Mouse (Mus musculus) intestine, embryonic 14.5 days (tissue): ENCODE results near the gene Alg14. TPM values are rescaled to one million over a fixed set of nuclear protein-coding genes. Genes with fewer than 3 reads are reported as not detected.

ENCODE experiments used
- ATAC-seq: fragments of 200-750 bp; cut with Nextera tagmentation; replicated peaks from 2 replicates; pipeline ENCODE4 v1.8.0; 2017; ENCODE audit warnings: low read depth, moderate number of reproducible peaks, moderate TSS enrichment, moderate library complexity; ENCODE audit not compliant: low FRiP score, low TSS enrichment
- DNase-seq: peaks from one replicate; pipeline ENCODE4 v3.0.0-alpha.2; 2018; ENCODE audit warnings: low spot score
- H3K27ac ChIP-seq: fragments of 300-500 bp; sonication (generic); 2 replicates; pipeline ENCODE4 v1.5.1; 2014; ENCODE audit warnings: low read depth, mild to moderate bottlenecking, control low read depth
- H3K27me3 ChIP-seq: fragments of 300-500 bp; sonication (generic); replicated peaks from 2 replicates; pipeline ENCODE4 v1.6.1; 2014; ENCODE audit warnings: low read length, control low read depth; ENCODE audit not compliant: control insufficient read depth, insufficient read depth
- H3K36me3 ChIP-seq: fragments of 300-500 bp; sonication (generic); 2 replicates; pipeline ENCODE4 v1.6.1; 2014; ENCODE audit warnings: low read length, control low read depth; ENCODE audit not compliant: control insufficient read depth, insufficient read depth
- H3K4me1 ChIP-seq: fragments of 300-500 bp; sonication (generic); replicated peaks from 2 replicates; pipeline ENCODE4 v1.6.1; 2014; ENCODE audit warnings: low read length, control low read depth, mixed read lengths; ENCODE audit not compliant: control insufficient read depth, insufficient read depth
- H3K4me2 ChIP-seq: fragments of 300-500 bp; sonication (generic); 2 replicates; pipeline ENCODE4 v1.6.1; 2014; ENCODE audit warnings: low read length
- H3K4me3 ChIP-seq: fragments of 300-500 bp; sonication (generic); 2 replicates; pipeline ENCODE4 v1.5.1; 2014; ENCODE audit warnings: low read depth, low read length, control low read depth, mixed read lengths
- H3K9ac ChIP-seq: fragments of 300-500 bp; sonication (generic); 2 replicates; pipeline ENCODE4 v1.6.1; 2014; ENCODE audit warnings: mild to moderate bottlenecking, low read length
- H3K9me3 ChIP-seq: fragments of 300-500 bp; sonication (generic); 2 replicates; pipeline ENCODE4 v1.6.1; 2016; ENCODE audit warnings: low read length, control low read depth; ENCODE audit not compliant: control insufficient read depth
- WGBS: fragments of 180-500 bp; shearing (Covaris S2); extraction: QIAGEN DNeasy Blood & Tissue Kit; methylation state at CpG from one replicate; pipeline ENCODE4 v1.1.7; 2014; 5-methylcytosine and 5-hydroxymethylcytosine counted together
- polyA plus RNA-seq: library from polyadenylated mRNA; unstranded; fragments of >200 nt; fragmentation: Nextera tagmentation; extraction: Ambion mirVana; gene quantifications from 2 replicates; pipeline ENCODE4 v1.2.1, GENCODE M21; 2014

Gene Alg14
- polyA plus RNA-seq, 1 experiment from 2014 or later: 43.0 TPM

DNA sequence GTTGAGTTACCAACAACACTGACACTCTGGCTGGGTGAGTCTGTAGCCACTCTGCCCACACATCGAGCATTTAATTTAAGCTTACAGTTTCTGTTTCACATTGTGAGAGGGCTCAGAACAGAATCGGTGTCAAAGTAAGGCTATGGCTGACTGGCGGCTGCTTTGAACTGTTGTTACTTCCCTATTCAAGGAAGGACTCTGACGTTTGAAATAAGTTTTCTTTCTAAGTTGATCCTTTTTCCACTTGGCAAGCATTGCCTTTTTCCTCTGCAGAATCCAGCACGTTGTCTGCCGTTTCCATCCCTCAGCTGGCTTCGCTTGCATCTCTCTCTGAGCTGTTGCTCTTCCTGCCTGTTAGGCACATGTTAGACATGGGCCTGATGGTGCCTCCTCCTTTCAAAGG is 38.7 kb downstream of the Alg14 start:
- ATAC-seq: no peak
- H3K4me2 ChIP-seq: no peak overlapping the region
- no peaks in the 10 kb centered on the region for H3K4me1 ChIP-seq
- H3K9me3 ChIP-seq: no peaks in the 10 kb centered on the region
- no peak overlapping the region for H3K4me3 ChIP-seq
- H3K27me3 ChIP-seq: no peaks in the 10 kb centered on the region
- H3K27ac ChIP-seq: no peak overlapping the region
- no peak for DNase-seq
- H3K36me3 ChIP-seq: peaks cover 5% of the 10 kb centered on the region; the same call in 1 of the 2 replicates
- WGBS: 64% methylated on average over 7 of the region's 7 CpGs
- H3K9ac ChIP-seq: no peak overlapping the region

DNA sequence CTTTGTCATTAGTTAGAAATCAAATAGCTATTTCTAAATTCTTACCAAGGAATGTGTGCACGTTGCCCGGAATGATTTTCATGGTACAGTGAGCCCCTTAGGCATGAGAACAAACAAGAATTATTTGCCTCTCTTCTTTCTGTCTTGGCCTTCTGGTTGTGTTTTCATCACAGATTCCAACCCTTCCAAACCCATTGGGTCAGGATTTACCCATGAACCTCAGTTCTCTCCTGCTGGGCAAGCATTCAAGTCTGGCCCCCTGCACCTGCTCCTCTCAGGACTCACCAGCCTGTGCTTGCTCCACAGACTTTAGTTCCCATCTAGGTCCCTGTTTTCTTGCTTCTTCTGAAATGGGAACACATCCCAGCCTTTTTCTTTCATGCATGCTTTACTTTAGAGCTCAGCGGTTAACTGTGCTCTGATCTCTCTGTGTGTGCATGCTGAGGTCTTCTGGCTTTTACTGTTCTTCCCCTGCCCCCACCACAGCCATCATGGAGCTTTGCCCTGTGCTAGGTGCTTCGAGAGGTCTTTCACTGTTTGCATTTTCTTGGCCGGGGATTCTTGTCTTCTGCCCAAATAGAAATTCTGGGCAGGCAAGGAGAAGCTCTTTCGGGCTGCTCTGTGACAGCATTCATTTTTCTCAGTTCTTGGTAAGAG is 44.8 kb downstream of the Alg14 start:
- H3K4me1 ChIP-seq: peaks cover 11% of the 10 kb centered on the region
- WGBS: 86% methylated on average over 6 of the region's 6 CpGs
- H3K36me3 ChIP-seq: no peaks in the 10 kb centered on the region
- H3K4me3 ChIP-seq: no peak overlapping the region
- no peak overlapping the region for H3K9ac ChIP-seq
- no peak overlapping the region for H3K4me2 ChIP-seq
- DNase-seq: no peak
- H3K9me3 ChIP-seq: no peaks in the 10 kb centered on the region
- H3K27me3 ChIP-seq: no peaks in the 10 kb centered on the region
- H3K27ac ChIP-seq: no peak overlapping the region
- ATAC-seq: no peak

DNA sequence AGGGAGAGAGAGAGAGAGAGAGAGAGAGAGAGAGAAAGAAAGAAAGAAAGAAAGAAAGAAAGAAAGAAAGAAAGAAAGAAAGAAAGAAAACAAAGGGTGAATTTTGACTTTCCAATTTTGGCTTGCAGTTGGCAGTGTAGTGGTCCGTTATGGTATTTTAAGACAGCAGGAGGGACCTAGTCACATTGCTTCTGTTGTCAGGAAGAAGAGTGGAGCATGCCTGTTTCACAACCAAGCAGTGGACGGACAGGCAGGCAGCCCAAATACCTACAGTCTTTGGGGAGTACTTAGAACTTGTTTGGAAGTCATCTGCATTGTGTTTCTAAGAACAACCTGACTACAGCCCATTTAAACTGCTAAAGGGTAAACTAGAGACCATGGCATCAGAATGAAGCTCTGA is 47.1 kb downstream of the Alg14 start:
- Histone ChIP-seq H3K9ac (no peak overlapping the region), H3K4me1 (peaks cover 11% of the 10 kb centered on the region), H3K4me2 (no peak overlapping the region), H3K27me3 (no peaks in the 10 kb centered on the region), H3K4me3 (no peak overlapping the region), H3K36me3 (no peaks in the 10 kb centered on the region), H3K9me3 (no peaks in the 10 kb centered on the region), H3K27ac (no peak overlapping the region)
- no peak for ATAC-seq
- no peak for DNase-seq
- WGBS: 46% methylated on average over 2 of the region's 2 CpGs

DNA sequence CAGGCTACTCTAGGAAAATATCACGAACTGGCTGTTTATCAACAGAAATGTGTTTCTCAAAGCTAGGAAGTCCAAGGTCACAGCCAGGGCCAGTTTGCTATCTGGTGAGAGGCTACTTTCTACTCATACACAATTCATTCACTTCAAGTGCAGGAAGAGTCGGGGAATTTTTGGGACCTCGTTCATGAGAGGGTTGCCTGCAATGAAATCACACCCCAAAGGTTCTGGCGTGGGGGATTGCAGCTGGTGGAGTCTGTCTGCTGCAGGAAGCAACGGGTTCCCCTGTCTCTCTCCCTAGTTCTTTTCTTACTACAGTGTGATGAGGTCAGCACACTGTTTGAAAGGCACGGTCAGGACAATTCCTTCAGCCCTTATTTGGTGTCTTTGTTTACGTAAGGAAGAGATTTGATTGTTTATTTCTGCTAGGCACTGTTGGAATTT is 48.8 kb downstream of the Alg14 start:
- Histone ChIP-seq H3K27ac (peak overlapping the region; percentile 73), H3K9ac (no peak overlapping the region), H3K27me3 (no peaks in the 10 kb centered on the region), H3K4me3 (no peak overlapping the region), H3K4me2 (no peak overlapping the region), H3K36me3 (no peaks in the 10 kb centered on the region), H3K4me1 (peaks cover 24% of the 10 kb centered on the region), H3K9me3 (no peaks in the 10 kb centered on the region)
- 13% methylated on average over 7 of the region's 7 CpGs for WGBS
- no peak for DNase-seq
- no peak for ATAC-seq

DNA sequence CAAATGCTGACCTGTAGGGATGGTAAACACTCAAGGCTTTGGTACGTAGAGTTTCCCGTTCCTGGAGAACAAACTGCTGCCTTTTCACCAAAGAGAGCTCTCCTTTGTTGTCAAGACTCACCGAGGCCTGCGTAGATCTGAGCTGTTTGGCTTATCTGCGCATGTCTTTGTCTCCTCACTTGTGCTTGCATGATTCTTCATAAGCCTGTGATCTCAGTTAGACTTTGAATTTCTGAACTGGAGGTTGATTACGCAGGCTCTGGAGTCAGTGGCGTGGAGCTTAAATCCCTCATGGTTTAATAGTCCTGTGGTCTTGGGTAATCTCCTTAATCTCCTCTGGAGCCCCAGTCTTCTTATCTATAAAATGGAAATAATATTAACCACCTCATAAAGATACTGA is 51.7 kb downstream of the Alg14 start:
- H3K4me3 ChIP-seq: peak overlapping the region; percentile 13; the same call in 1 of the 2 replicates
- peaks cover 27% of the 10 kb centered on the region for H3K4me1 ChIP-seq
- peak overlapping the region; percentile 26 for H3K4me2 ChIP-seq
- no peak overlapping the region for H3K9ac ChIP-seq
- DNase-seq (no peak), ATAC-seq (peak; percentile 51)
- H3K27ac ChIP-seq: peak overlapping the region; percentile 60
- 64% methylated on average over 7 of the region's 7 CpGs for WGBS
- no peaks in the 10 kb centered on the region for H3K27me3 ChIP-seq
- no peaks in the 10 kb centered on the region for H3K36me3 ChIP-seq
- H3K9me3 ChIP-seq: no peaks in the 10 kb centered on the region

DNA sequence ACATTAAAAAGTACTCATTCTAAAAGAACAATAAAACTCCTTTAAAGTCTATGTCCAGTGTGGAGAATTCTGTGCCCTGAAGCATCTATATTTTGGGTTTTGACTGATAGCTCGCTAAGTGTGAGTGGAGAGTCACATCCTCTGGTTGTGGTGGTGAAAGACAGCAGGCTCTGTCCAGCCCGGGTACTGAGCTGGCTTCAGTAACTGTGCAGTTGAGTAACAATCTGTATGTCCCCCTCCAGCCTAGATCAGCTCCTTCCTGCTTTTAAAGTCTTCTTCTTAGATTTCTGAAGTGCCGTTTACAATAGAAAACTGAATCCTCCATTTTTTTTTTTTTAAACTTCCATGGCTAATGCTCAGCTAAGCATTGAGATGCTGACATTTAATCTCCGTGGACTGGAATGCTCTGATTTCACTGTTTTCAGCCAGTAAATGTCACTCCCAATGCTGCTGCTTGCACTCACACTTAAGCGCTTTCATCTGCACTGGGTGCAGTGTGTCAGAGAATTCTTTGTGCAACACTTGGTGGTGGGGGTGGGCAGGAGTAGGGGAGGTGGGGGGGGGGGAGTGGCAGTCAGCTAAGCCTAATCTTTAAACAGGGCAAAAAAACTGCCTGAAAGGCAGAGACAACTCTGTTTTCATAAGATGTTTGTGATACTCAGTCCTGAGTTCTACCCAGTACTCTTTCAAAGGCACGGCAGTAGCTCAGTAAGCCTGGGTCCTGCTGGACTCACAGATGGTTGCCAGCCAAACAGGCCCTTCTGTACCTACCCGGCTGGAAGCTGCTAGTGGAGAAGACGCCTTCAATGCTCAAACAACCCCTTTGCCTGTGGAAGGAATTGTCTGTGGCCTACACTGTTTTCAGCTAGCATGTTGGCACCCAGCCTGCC is 52.7 kb downstream of the Alg14 start:
- H3K4me3 ChIP-seq: no peak overlapping the region
- no peak for ATAC-seq
- no peaks in the 10 kb centered on the region for H3K27me3 ChIP-seq
- no peak overlapping the region for H3K4me2 ChIP-seq
- no peaks in the 10 kb centered on the region for H3K36me3 ChIP-seq
- H3K27ac ChIP-seq: peak overlapping the region; percentile 29; the same call in 1 of the 2 replicates
- no peak overlapping the region for H3K9ac ChIP-seq
- H3K4me1 ChIP-seq: peaks cover 27% of the 10 kb centered on the region
- H3K9me3 ChIP-seq: no peaks in the 10 kb centered on the region
- DNase-seq: no peak
- 25% methylated on average over 8 of the region's 8 CpGs for WGBS

DNA sequence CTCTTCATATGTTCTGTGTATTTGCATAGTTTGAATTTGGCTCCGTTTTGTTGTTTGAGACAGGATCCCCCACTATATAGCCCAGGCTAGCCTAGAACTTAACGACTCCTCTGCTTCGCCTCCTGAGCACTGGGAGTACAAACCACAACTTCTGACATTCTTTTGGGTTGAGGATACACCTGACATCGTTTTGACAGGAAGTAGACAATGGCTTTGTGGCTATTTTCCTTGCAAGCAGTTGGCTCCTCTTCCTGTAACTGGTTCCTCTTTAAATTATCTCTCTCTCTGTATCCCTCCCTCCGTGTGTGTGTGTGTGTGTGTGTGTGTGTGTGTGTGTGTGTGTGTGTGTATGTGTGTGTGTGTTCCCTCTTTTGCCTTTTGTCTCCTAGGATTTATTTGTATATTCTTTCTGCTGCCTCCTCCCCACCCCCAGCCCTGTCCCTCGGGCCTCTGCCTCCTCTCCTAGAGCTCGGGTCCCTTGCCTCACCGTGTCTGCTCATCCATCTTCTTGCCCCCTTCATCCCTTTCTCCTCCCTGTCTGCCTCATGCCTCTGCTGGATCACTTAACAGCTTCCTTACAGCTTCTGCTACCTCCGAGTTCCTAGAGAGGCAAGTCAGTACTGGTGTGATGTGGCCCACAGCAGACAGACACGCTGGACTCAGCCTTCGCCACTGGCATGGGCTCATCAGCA is 53.5 kb downstream of the Alg14 start:
- H3K4me2 ChIP-seq: no peak overlapping the region
- H3K4me3 ChIP-seq: no peak overlapping the region
- no peak overlapping the region for H3K9ac ChIP-seq
- H3K9me3 ChIP-seq: no peaks in the 10 kb centered on the region
- no peaks in the 10 kb centered on the region for H3K27me3 ChIP-seq
- peaks cover 25% of the 10 kb centered on the region for H3K4me1 ChIP-seq
- peak; percentile 26; the same call in 1 of the 2 replicates for ATAC-seq
- peak overlapping the region; percentile 29; the same call in 1 of the 2 replicates for H3K27ac ChIP-seq
- WGBS: 33% methylated on average over 11 of the region's 11 CpGs
- no peak for DNase-seq
- H3K36me3 ChIP-seq: no peaks in the 10 kb centered on the region

DNA sequence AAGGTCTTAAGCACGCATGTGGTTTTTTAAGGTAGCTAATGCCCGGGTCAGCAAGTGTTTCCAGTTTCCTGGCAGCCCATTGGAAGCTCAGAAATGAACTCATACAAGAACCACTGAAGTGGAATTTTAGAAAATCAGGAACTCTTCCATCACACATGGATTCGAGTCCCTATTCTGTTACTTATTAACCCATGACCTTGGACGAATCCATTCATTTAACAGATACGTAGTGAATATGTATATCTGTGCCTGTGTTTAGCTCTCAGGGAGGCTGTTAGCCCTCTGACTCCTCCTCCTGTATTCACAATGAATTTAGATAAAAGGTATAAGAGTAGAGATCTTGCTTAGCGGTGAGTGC is 54.0 kb downstream of the Alg14 start:
- Histone ChIP-seq H3K36me3 (no peaks in the 10 kb centered on the region), H3K27me3 (no peaks in the 10 kb centered on the region), H3K4me2 (no peak overlapping the region; the same call in 1 of the 2 replicates), H3K4me1 (peaks cover 21% of the 10 kb centered on the region), H3K27ac (peak overlapping the region; percentile 22; the same call in 1 of the 2 replicates), H3K9ac (no peak overlapping the region), H3K4me3 (no peak overlapping the region), H3K9me3 (no peaks in the 10 kb centered on the region)
- WGBS: 50% methylated on average over 6 of the region's 6 CpGs
- DNase-seq: no peak
- peak; percentile 57; the same call in 1 of the 2 replicates for ATAC-seq
